Mouse (Mus musculus) heart, postnatal 25 days (tissue): Measurements from ENCODE around the gene Gjb2. TPM values are rescaled to one million over a fixed set of nuclear protein-coding genes. Genes with fewer than 3 reads are reported as not detected.
"Not testable (repeated sequence)": the region's sequence is repeated elsewhere in the genome, so short reads cannot be mapped to it uniquely, and the experiment has no call there.

Experiments
- DNase-seq: peaks from one replicate; pipeline ENCODE4 v3.0.0; 2022; ENCODE audit warnings: low spot score
- intact Hi-C: fragments of 180-260 bp; cut with DNase I; formaldehyde crosslinking; loops from one replicate; pipeline ENCODE4 v1.15.1; 2025
- total RNA-seq, 2 experiments: library from RNA; stranded (reverse); gene quantifications; 2 replicates each; pipeline ENCODE4 v1.2.3; 2021

Gene Gjb2
- total RNA-seq, 2 experiments from 2014 or later: not detected

DNA sequence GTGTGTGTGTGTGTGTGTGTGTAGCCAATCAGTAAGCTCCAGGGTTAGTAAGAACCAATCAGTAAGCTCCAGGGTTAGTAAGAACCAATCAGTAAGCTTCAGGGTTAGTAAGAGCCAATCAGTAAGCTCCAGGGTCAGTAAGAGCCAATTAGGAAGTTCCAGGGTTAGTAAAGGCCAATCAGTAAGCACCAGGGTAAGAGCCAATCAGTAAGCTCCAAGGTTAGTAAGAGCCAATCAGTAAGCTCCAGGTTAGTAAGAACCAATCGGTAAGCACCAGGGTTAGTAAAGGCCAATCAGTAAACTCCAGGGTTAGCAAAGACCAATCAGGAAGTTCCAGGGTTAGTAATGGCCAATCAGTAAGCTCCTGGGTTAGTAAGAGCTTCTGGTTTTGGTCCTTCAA lies 21.6 kb downstream of the Gjb2 start:
- intact Hi-C loops: no loop called here
- no peak for DNase-seq

DNA sequence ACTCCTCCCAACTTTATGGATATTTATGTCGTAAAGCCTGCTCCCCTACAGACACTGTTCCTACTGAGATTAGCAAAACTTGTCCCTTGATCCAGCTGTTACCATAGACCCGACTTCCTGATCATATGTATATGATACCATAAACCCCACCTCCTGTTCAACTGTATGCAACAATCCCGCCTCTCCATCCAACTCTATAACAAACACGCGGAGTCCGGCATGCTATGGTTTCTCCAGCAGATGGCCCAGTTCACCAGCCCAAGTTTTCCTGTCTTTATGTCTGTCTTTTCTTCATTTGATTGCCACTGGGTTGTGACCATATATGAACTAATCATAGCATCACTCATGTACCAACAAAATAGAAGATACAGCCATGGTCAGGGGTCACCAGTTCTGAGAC lies 29.0 kb downstream of the Gjb2 start:
- intact Hi-C loops: no loop called here

DNA sequence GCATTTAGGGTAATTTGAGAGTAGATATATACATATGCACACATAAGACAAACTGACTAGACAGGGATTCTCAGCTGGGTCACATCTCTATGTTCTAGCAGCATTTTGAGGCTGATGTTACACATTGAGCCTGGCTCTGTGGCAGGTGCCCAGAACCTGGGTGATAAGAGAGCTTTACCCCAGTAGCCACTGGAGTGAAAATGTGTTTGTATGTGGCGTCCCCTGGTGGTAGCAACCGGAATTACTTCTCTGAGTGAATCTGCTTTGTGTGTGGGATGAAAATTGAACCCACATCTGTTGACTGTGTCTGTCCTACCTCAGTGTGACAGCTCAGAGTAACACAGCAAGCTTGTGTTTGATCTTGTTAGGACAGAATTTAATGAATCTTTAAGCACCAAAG lies 34.6 kb downstream of the Gjb2 start:
- DNase-seq: not testable (repeated sequence)
- intact Hi-C loops: loop anchor here (10.0 kb wide), 1 partner anchor 695 kb away; no protein-coding TSS in a partner anchor

More for the DNA sequence above, 29.0 kb downstream of the Gjb2 start:
- no peak for DNase-seq

DNA sequence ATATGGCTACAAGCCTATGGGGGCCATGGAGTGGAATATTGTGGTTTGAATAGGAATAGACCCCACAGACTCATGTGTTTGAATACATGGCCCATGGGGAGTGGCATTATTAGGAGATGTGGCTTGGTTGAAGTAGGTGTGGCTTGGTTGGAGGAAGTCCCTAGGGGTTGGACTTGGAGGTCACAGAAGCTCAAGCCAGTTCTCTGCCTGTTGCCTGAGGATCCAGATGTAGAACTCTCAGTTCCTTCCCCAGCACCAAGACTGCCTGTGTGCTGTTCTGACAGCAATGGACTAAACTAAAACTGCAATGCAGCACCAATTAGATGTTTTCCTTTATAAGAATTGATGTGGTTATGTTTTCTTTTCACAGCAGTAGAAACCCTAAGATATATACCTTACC lies 38.4 kb downstream of the Gjb2 start:
- DNase-seq: no peak
- intact Hi-C loops: loop anchor here (10.0 kb wide), 1 partner anchor 691 kb away; no protein-coding TSS in a partner anchor

DNA sequence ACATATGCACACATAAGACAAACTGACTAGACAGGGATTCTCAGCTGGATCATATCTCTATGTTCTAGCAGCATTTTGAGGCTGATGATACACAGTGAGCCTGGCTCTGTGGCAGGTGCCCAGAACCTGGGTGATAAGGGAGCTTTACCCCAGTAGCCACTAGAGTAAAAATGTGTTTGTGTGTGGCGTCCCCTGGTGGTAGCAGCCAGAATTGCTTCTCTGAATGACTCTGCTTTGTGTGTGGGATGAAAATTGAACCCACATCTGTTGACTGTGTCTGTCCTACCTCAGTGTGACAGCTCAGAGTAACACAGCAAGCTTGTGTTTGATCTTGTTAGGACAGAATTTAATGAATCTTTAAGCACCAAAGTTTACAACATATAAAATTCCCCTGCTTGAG lies 44.5 kb downstream of the Gjb2 start:
- intact Hi-C loops: loop anchor here (1.0 to 10.0 kb wide), 2 partner anchors 96 to 685 kb away; no protein-coding TSS in a partner anchor
- not testable (repeated sequence) for DNase-seq

DNA sequence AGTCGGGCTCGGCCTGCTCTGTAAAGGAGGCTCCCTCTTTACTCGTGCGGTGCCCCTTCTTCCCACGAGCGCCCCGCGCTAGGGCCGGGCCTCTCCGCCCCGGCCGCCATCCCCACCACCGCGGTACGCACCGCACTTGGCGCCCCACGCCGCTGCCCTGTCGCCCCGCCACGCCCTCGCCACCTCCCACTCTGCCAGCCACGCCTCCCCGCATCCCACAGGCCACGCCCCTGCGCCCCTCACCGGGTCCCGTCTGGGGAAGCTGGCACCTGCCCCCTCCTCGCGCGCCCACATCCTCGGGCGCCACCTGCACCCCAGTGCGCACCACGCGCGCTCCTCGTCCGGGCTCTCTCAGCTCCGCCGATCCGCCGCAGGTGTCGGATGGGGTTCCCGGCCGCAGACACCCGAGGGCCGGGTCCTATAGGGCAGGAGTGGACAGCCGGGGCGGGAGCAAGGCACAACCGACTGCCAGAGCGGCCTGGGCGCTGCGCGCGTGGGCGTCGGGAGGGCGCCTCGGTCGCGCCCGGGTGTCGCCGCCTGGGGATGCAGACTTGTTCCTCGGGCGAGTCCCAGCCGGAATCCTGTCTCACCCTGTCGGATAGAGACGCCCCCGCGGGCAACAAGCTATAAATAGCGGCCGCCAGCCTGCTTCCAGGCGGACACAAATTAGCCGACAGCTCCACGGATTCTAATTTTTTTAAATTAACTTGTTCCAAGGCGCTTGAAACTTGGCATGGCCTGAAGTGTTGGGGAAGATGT lies 46.8 kb downstream of the Gjb2 start, which contains the start of gene Gja3:
Gene Gja3 (minus strand): TSS at position 538 of the 759 bp plus-strand sequence.
- DNase-seq: no peak
- intact Hi-C loops: no loop called here

- intact Hi-C loops: no loop called here
- DNase-seq: no peak
These were observed 47.3 kb downstream of the Gjb2 start for GRCm38 (mm10) chr14:57057204-57057562.

GRCm38 (mm10) chr14:57052713-57053112 lies 51.8 kb downstream of the Gjb2 start:
- intact Hi-C loops: no loop called here
- no peak for DNase-seq

Other genes starting within 250 kb of the Gjb2 start
- 10 to 100 TPM; 31.2 to 36.2 TPM for gene Zmym2, start 218.0 kb downstream of the Gjb2 start, total RNA-seq
- gene Gja3, start 46.6 kb downstream of the Gjb2 start, total RNA-seq: 10 to 100 TPM; 18.4 to 19.5 TPM
- not detected for gene Gm4491, start 11.2 kb upstream of the Gjb2 start, total RNA-seq
- not detected for gene Gjb6, start 28.9 kb upstream of the Gjb2 start, total RNA-seq